Mouse (Mus musculus): ENCODE results near the gene Plekhh1. TPM values are rescaled to one million over a fixed set of nuclear protein-coding genes. Genes with fewer than 3 reads are reported as not detected.

The Plekhh1 gene
- polyA plus RNA-seq, 1 experiment from 2014 or later, result 1.7 TPM

DNA sequence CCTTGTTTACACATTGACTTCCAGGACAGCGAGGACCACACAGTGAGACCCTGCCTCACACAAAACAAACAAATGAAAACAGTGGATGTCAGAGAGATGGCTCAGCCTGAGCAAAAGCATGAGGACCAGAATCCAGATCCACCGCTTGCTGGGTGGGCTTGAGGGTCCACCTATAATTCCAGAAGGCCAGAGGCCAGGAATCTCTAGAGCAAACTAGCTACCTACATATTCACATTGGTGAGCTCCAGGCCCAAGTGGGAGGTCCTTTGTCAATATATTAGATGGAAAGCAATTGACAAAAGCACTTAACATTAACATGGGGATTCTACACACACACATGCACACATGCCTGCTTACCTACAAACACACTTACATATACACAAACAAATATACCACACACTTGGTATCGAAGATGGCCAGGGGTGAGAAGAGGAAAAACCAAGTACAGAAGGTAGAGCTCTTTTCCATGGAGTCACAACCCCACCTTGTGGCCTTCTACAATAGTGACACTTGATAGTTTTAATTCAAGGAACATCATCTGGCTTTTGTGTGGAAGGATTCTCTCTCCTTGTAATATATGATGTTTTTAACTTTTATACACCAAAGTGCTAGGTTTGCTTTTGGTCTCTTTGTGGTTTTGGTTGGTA lies 68.3 kb downstream of the Plekhh1 start:
- no peak overlapping the region for H3K4me2 ChIP-seq (replicated peaks)
- H3K27me3 ChIP-seq, result no peaks in the 10 kb centered on the region
- no peak overlapping the region for H3K27ac ChIP-seq (replicated peaks)
- no peaks in the 10 kb centered on the region for H3K4me1 ChIP-seq
- no peak overlapping the region for H3K4me3 ChIP-seq
- WGBS, result 65% methylated on average over 3 of the region's 3 CpGs
- H3K36me3 ChIP-seq, result no peaks in the 10 kb centered on the region
- no peak for ATAC-seq (replicated peaks)
- no peak overlapping the region for H3K9ac ChIP-seq (replicated peaks)
- H3K9me3 ChIP-seq, result no peaks in the 10 kb centered on the region

DNA sequence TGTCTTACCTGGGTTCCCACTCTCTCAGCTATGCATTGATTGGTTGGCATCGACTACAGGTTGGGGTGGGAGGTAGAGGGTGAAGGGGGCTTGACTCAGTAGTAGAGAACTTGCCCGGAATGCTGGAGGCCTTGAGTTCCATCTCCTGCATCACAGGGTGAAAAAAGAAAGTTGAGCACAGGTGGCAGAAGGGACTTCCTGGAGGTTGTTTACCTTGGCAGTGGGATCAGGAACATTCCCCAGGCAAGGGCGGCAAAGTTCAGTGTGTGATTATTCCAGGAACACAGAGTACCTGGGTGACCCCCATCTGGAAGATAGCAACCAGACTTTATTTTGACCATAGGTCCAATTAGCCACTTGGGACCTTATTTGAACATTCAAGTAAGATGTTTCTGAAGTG lies 74.8 kb downstream of the Plekhh1 start:
- WGBS, result 90% methylated on average over 3 of the region's 3 CpGs
- no peak for ATAC-seq (replicated peaks)
- no peak overlapping the region for H3K27ac ChIP-seq (replicated peaks)
- H3K4me1 ChIP-seq, result no peaks in the 10 kb centered on the region
- H3K27me3 ChIP-seq, result no peaks in the 10 kb centered on the region
- H3K36me3 ChIP-seq, result no peaks in the 10 kb centered on the region
- H3K9ac ChIP-seq (replicated peaks), result no peak overlapping the region
- H3K9me3 ChIP-seq, result no peaks in the 10 kb centered on the region
- no peak overlapping the region for H3K4me3 ChIP-seq
- no peak overlapping the region for H3K4me2 ChIP-seq (replicated peaks)

DNA sequence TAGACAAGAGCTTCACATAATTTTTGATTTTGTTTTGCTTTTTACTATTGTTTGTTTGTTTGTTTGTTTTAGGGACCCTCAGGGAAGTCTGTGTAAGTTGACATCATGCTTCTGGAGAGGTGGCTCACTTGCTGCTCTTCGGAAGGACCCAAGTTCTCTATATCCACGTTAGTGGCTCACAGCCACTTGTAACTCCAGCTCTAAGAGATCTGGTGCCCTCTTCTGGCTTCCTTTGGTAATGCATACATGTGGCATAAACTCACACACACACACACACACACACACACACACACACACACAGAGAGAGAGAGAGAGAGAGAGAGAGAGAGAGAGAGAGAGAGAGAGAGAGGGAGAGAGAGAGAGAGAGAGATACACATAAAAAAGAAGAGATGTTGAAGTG lies 75.6 kb downstream of the Plekhh1 start:
- Histone ChIP-seq H3K9ac (replicated peaks) (no peak overlapping the region), H3K4me3 (no peak overlapping the region), H3K27ac (replicated peaks) (no peak overlapping the region), H3K27me3 (no peaks in the 10 kb centered on the region), H3K9me3 (no peaks in the 10 kb centered on the region), H3K4me2 (replicated peaks) (no peak overlapping the region), H3K4me1 (no peaks in the 10 kb centered on the region), H3K36me3 (no peaks in the 10 kb centered on the region)
- no peak for ATAC-seq (replicated peaks)
- 66% methylated on average over 2 of the region's 2 CpGs for WGBS

DNA sequence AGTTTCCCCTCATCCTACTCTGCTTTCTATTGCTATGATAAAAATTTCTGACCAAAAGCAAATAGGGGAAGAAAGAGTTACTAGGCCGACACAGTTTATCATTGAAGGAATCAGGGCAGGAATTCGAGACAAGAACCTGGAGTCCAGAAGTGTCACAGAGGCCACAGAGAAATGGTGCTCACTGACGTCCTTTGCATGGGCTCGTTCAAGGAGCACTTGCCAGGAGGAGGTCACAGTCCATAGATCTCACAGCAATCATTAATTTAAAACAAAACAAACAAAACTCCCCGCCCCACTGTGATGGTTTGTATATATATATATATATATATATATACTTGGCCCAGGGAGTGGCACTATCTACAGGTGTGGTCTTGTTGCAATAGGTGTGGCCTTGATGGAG lies 76.3 kb downstream of the Plekhh1 start:
- Histone ChIP-seq H3K36me3 (no peaks in the 10 kb centered on the region), H3K4me1 (no peaks in the 10 kb centered on the region), H3K4me2 (replicated peaks) (no peak overlapping the region), H3K9ac (replicated peaks) (no peak overlapping the region), H3K4me3 (no peak overlapping the region), H3K27me3 (no peaks in the 10 kb centered on the region), H3K27ac (replicated peaks) (no peak overlapping the region), H3K9me3 (no peaks in the 10 kb centered on the region)
- WGBS, result 92% methylated on average over 5 of the region's 5 CpGs
- ATAC-seq (replicated peaks), result no peak

DNA sequence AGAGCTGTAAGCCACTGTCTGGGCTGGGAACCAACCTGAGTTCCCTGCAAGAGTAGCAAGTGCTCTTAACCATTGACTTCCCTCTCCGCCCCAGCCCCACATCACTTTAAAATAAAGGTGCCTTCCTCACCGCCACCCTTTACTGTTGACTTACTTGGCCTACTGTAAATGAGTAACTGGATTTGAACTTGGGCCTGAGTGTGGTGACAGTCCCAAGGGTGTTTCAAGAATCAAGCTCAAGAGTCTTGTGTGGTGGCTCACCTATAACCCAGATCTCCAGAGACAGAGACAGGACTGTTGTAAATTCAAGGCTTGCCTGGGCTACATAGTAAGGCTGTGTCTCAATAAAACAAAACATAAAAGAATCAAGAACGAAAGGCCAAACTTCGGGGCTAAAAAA lies 90.0 kb downstream of the Plekhh1 start:
- Histone ChIP-seq H3K4me1 (no peaks in the 10 kb centered on the region), H3K36me3 (no peaks in the 10 kb centered on the region), H3K4me3 (no peak overlapping the region), H3K9ac (replicated peaks) (no peak overlapping the region), H3K9me3 (no peaks in the 10 kb centered on the region), H3K4me2 (replicated peaks) (no peak overlapping the region), H3K27ac (replicated peaks) (no peak overlapping the region), H3K27me3 (no peaks in the 10 kb centered on the region)
- 92% methylated on average over 4 of the region's 4 CpGs for WGBS
- no peak for ATAC-seq (replicated peaks)

DNA sequence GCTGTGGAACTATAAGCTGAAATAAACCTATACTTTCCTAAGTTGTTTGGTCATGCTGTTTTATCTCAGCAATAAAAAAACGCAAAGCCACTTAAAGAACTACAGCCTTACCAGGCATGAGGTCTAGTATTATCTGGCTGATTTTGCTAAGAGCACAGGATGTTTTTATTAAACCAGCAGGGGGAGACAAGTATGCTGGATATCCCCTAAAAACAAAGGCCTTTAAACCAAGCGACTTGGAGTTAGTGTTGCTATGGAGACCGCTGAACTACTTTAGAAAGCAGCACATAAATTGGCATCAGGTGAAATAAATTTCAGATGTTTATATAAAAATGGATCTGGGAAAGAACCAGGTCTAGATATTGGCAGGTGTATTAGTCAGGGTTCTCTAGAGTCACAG lies 93.9 kb downstream of the Plekhh1 start:
- Histone ChIP-seq H3K9me3 (no peaks in the 10 kb centered on the region), H3K4me1 (no peaks in the 10 kb centered on the region), H3K4me2 (replicated peaks) (no peak overlapping the region), H3K9ac (replicated peaks) (no peak overlapping the region), H3K36me3 (no peaks in the 10 kb centered on the region), H3K4me3 (no peak overlapping the region), H3K27ac (replicated peaks) (no peak overlapping the region), H3K27me3 (no peaks in the 10 kb centered on the region)
- 30% methylated on average over 3 of the region's 3 CpGs for WGBS
- no peak for ATAC-seq (replicated peaks)

DNA sequence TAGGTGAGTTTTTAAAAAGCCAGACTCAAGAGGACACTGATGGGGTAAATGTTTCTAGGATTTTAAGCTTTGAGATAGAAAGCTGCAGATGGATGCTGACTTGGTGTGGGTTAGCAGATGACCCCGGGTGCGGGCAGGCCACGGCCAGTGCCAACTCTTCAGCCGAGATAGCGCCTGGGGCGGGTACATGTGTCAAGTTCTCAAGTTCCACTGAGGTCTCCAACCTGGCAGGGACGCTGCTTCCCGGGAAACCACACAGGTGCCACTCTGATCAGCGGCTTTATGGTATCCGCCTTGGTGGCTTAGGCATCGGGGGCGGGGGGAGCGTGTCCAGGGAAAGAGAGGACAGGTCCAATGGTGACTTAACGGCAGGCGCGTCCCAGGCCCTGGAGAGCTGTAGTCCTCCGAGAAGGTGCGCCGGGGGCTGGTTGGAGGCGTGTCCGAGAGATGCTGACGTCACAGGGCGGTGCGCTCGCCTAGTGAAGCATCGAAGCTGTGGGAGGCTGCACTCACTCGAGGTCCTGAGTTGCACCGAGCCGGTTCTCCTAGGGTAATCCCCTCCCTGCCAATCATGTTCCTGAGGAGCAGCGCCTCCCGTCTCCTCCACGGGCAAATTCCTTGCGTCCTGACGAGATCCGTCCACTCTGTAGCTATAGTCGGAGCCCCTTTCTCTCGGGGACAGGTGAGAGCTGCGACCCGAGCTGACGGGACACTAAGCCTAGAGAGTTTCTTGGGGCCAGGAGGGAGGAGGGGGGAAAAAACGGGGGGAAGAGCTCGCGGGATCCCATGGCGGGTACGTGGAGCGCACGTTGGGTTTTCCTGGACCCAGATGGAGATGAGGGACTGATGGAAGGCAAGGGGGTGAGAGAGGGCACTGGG lies 101.6 kb downstream of the Plekhh1 start, which contains the start of gene Arg2:
Arg2 (plus strand) TSS at position 479 of the 879 bp plus-strand sequence.
- no peaks in the 10 kb centered on the region for H3K9me3 ChIP-seq
- no peaks in the 10 kb centered on the region for H3K36me3 ChIP-seq
- H3K9ac ChIP-seq (replicated peaks), result peak within 1 kb of the TSS; percentile 52
- peak within 1 kb of the TSS; percentile 79 for H3K4me2 ChIP-seq (replicated peaks)
- ATAC-seq (replicated peaks), result peak; percentile 98
- H3K4me3 ChIP-seq, result peak within 1 kb of the TSS; percentile 46
- peaks cover 14% of the 10 kb centered on the region; the same call in 1 of the 2 replicates for H3K27me3 ChIP-seq
- H3K27ac ChIP-seq (replicated peaks), result peak within 1 kb of the TSS; percentile 1; the same call in 1 of the 2 replicates
- WGBS, result under 1% methylated on average over 47 of the region's 47 CpGs
- peaks cover 7% of the 10 kb centered on the region for H3K4me1 ChIP-seq

Other genes starting within 250 kb of the Plekhh1 start
- 116 and 120 TPM in 2 replicates for gene Atp6v1d, start 167.5 kb upstream of the Plekhh1 start, polyA plus RNA-seq (2015; fragmentation: Nextera tagmentation; extraction: Ambion mirVana)
- gene Eif2s1, start 167.3 kb upstream of the Plekhh1 start, polyA plus RNA-seq (2015; fragmentation: Nextera tagmentation; extraction: Ambion mirVana), result 162 and 163 TPM in 2 replicates
- 0.50 and 0.66 TPM in 2 replicates for gene Plek2, start 122.2 kb upstream of the Plekhh1 start, polyA plus RNA-seq (2015; fragmentation: Nextera tagmentation; extraction: Ambion mirVana)
- gene Tmem229b, start 21.5 kb upstream of the Plekhh1 start, polyA plus RNA-seq (2015; fragmentation: Nextera tagmentation; extraction: Ambion mirVana), result 55.1 and 58.6 TPM in 2 replicates
- gene Pigh, start 60.5 kb downstream of the Plekhh1 start, polyA plus RNA-seq (2015; fragmentation: Nextera tagmentation; extraction: Ambion mirVana), result 18.5 and 21.6 TPM in 2 replicates
- gene Arg2, start 101.6 kb downstream of the Plekhh1 start, polyA plus RNA-seq (2015; fragmentation: Nextera tagmentation; extraction: Ambion mirVana), result 13.9 and 15.3 TPM in 2 replicates
- gene Vti1b, start 143.5 kb downstream of the Plekhh1 start, polyA plus RNA-seq (2015; fragmentation: Nextera tagmentation; extraction: Ambion mirVana), result 173 and 180 TPM in 2 replicates
- 30.6 and 36.7 TPM in 2 replicates for gene Rdh11, start 163.1 kb downstream of the Plekhh1 start, polyA plus RNA-seq (2015; fragmentation: Nextera tagmentation; extraction: Ambion mirVana)
- gene Rdh12, start 179.8 kb downstream of the Plekhh1 start, polyA plus RNA-seq (2015; fragmentation: Nextera tagmentation; extraction: Ambion mirVana), result 0.94 and 0.97 TPM in 2 replicates